Comparison of ENCODE assay signal across 8 mouse cellular contexts in genomic region chr5:115273549-115274135, GRCm38 (mm10). TPM values are rescaled to one million over a fixed set of nuclear protein-coding genes. Genes with fewer than 3 reads are reported as not detected.
A peak's percentile ranks its signal among the peaks of the same experiment; 100 is the strongest.
DNase-seq lines count a peak whose midpoint lies in the region; ATAC-seq and TF ChIP-seq lines count a peak whose summit lies in the region.

No protein-coding gene starts in this region.

- no peaks in the 10 kb centered on the region for H3K27me3 ChIP-seq in heart, embryonic 11.5 days (ENCODE audit: control insufficient read depth, insufficient read depth, low read length)
- no peaks in the 10 kb centered on the region for H3K27me3 ChIP-seq in hindbrain, embryonic 10.5 days (ENCODE audit: insufficient read depth, poor library complexity, severe bottlenecking)
- H3K27me3 ChIP-seq in midbrain, embryonic 10.5 days (ENCODE audit: low read depth, poor library complexity, severe bottlenecking): no peaks in the 10 kb centered on the region

- WGBS in heart, embryonic 11.5 days (ENCODE audit: insufficient replicate concordance): 70% methylated on average over 6 of the region's 6 CpGs
- 74% methylated on average over 6 of the region's 6 CpGs for WGBS in hindbrain, embryonic 10.5 days
- WGBS in midbrain, embryonic 10.5 days: 76% methylated on average over 6 of the region's 6 CpGs

- ATAC-seq in heart, embryonic 11.5 days (replicated peaks; ENCODE audit: insufficient number of reproducible peaks, low FRiP score, low TSS enrichment): no peak
- ATAC-seq in megakaryocyte, adult 5-6 weeks (ENCODE audit: poor library complexity, severe bottlenecking): no peak
- ATAC-seq in activated CD4-positive, CD25-positive, alpha-beta regulatory T cell, adult 4 months: no peak

- peak overlapping the region; percentile 88; the same call in 1 of the 2 replicates for H3K4me2 ChIP-seq in heart, embryonic 11.5 days

- no peaks in the 10 kb centered on the region for H3K9me3 ChIP-seq in heart, embryonic 11.5 days (replicated peaks; ENCODE audit: control insufficient read depth, low read length)
- H3K9me3 ChIP-seq in ES-E14 (ENCODE audit: control insufficient read depth, insufficient read depth, low read depth, low read length): no peaks in the 10 kb centered on the region
- H3K9me3 ChIP-seq in hindbrain, embryonic 10.5 days: no peaks in the 10 kb centered on the region
- no peaks in the 10 kb centered on the region for H3K9me3 ChIP-seq in midbrain, embryonic 10.5 days (replicated peaks)

- intact Hi-C loops in heart, postnatal 14 days (cut with DNase I): no loop called here

- H3K4me1 ChIP-seq in heart, embryonic 11.5 days (ENCODE audit: control insufficient read depth, insufficient read depth, low read length): peaks cover 25% of the 10 kb centered on the region
- H3K4me1 ChIP-seq in ES-E14 (ENCODE audit: control insufficient read depth in 2 of 2, insufficient read depth in 2 of 2, low read length in 2 of 2, poor library complexity in 1 of 2): peaks cover 2 to 10% of the 10 kb centered on the region in 2 experiments
- peaks cover 40% of the 10 kb centered on the region for H3K4me1 ChIP-seq in hindbrain, embryonic 10.5 days (replicated peaks)
- H3K4me1 ChIP-seq in midbrain, embryonic 10.5 days: peaks cover 44% of the 10 kb centered on the region

- H3K4me3 ChIP-seq in heart, embryonic 11.5 days (ENCODE audit: low read depth, low read length): no peak overlapping the region
- peak overlapping the region; percentile 54 to 97 for H3K4me3 ChIP-seq in ES-E14 (ENCODE audit: insufficient read depth in 1 of 2, low read depth in 1 of 2, low read length in 2 of 2, poor library complexity in 1 of 2, severe bottlenecking in 1 of 2)
- peak overlapping the region; percentile 94 for H3K4me3 ChIP-seq in hindbrain, embryonic 10.5 days
- peak overlapping the region; percentile 100; the same call in 1 of the 2 replicates for H3K4me3 ChIP-seq in midbrain, embryonic 10.5 days

- in situ Hi-C loops in ES-E14 (cut with MboI; ENCODE audit: low sequenced_read_pairs in 2 of 2, unreplicated experiment in 2 of 2): no loop called here

- no peaks in the 10 kb centered on the region for H3K36me3 ChIP-seq in heart, embryonic 11.5 days (ENCODE audit: control insufficient read depth, insufficient read depth, low read length)
- H3K36me3 ChIP-seq in ES-E14 (ENCODE audit: control insufficient read depth, insufficient read depth, low read length, poor library complexity, severe bottlenecking): peaks cover 7% of the 10 kb centered on the region
- H3K36me3 ChIP-seq in hindbrain, embryonic 10.5 days: peaks cover 17% of the 10 kb centered on the region
- peaks cover 22% of the 10 kb centered on the region for H3K36me3 ChIP-seq in midbrain, embryonic 10.5 days

- DNase-seq in heart, postnatal 14 days: no peak
- no peak for DNase-seq in ES-E14 (ENCODE audit: low read depth, low spot score)
- DNase-seq in hindbrain, embryonic 10.5 days (ENCODE audit: low spot score): no peak
- DNase-seq in midbrain, embryonic 10.5 days (ENCODE audit: low spot score): no peak
- no peak for DNase-seq in spleen, postnatal 14 days (ENCODE audit: low spot score in 2 of 2)

- peak overlapping the region; percentile 83; the same call in 1 of the 2 replicates for H3K27ac ChIP-seq in heart, embryonic 11.5 days (ENCODE audit: low read depth, low read length)
- H3K27ac ChIP-seq in ES-E14 (ENCODE audit: insufficient read depth, low read depth, low read length, poor library complexity, severe bottlenecking): peak overlapping the region; percentile 82; the same call in 1 of the 2 replicates
- peak overlapping the region; percentile 96 for H3K27ac ChIP-seq in hindbrain, embryonic 10.5 days
- peak overlapping the region; percentile 92 for H3K27ac ChIP-seq in midbrain, embryonic 10.5 days (replicated peaks)

- 0 out of 2 replicates have a peak overlapping the region, but pooled peaks have one; percentile 59 for H3K9ac ChIP-seq in heart, embryonic 11.5 days (ENCODE audit: low read depth, low read length)
- H3K9ac ChIP-seq in ES-E14 (ENCODE audit: insufficient read depth, low read depth, low read length, poor library complexity, severe bottlenecking): peak overlapping the region; percentile 80; the same call in 1 of the 2 replicates

TF ChIP-seq in ES-E14, 5 proteins besides CTCF, POLR2A, EP300 and RAD21:
- TF ChIP-seq CHD2 (IDR thresholded peaks at IDR 0.05; ENCODE audit: low read depth, low read length) (no peak), ZC3H11A (IDR thresholded peaks at IDR 0.05; ENCODE audit: borderline replicate concordance, low read depth, low read length) (no peak), HCFC1 (IDR thresholded peaks at IDR 0.05; ENCODE audit: borderline replicate concordance, insufficient read depth, low read length) (no peak), ZNF384 (IDR thresholded peaks at IDR 0.05; ENCODE audit: low read depth, low read length) (no peak), MAFK (IDR thresholded peaks at IDR 0.05; ENCODE audit: insufficient read depth, low read depth, low read length) (no peak)

RNA-seq across cellular contexts. Expression of gene Rnf10, which starts 0.9 kb away (rescaled TPM):
- 58.0 and 77.3 TPM in 2 replicates for polyA plus RNA-seq in heart, embryonic 11.5 days (2014; fragmentation: Nextera tagmentation; extraction: Ambion mirVana)
- 100 to 1,000 TPM; 389 to 391 TPM for total RNA-seq in heart, postnatal 14 days (2021)
- total RNA-seq in ES-E14 (2012; rRNA removed): 134 and 138 TPM in 2 replicates
- 132 and 172 TPM in 2 replicates for polyA plus RNA-seq in hindbrain, embryonic 10.5 days (2016; fragmentation: Nextera tagmentation; extraction: Ambion mirVana)
- polyA plus RNA-seq in midbrain, embryonic 10.5 days (2016; fragmentation: Nextera tagmentation; extraction: Ambion mirVana): 133 and 134 TPM in 2 replicates
- 50.9 and 55.4 TPM in 2 replicates for total RNA-seq in megakaryocyte, adult 5-6 weeks (2015)
- total RNA-seq in megakaryocyte, adult 5-6 weeks (2017): 55.9 and 78.3 TPM in 2 replicates
- polyA plus RNA-seq in activated CD4-positive, CD25-positive, alpha-beta regulatory T cell, adult 4 months (2017; shearing (Covaris generic)): 10 to 100 TPM; 30.8 to 33.1 TPM

RNA-seq across cellular contexts. Expression of gene Coq5, which starts 5.8 kb away (rescaled TPM):
- 79.6 and 81.8 TPM in 2 replicates for polyA plus RNA-seq in heart, embryonic 11.5 days (2014; fragmentation: Nextera tagmentation; extraction: Ambion mirVana)
- total RNA-seq in heart, postnatal 14 days (2021): 100 to 1,000 TPM; 143 to 157 TPM
- total RNA-seq in ES-E14 (2012; rRNA removed): 28.3 and 34.8 TPM in 2 replicates
- 49.6 and 55.1 TPM in 2 replicates for polyA plus RNA-seq in hindbrain, embryonic 10.5 days (2016; fragmentation: Nextera tagmentation; extraction: Ambion mirVana)
- polyA plus RNA-seq in midbrain, embryonic 10.5 days (2016; fragmentation: Nextera tagmentation; extraction: Ambion mirVana): 57.3 and 61.1 TPM in 2 replicates
- 8.7 and 10.9 TPM in 2 replicates for total RNA-seq in megakaryocyte, adult 5-6 weeks (2015)
- 27.3 and 27.8 TPM in 2 replicates for total RNA-seq in megakaryocyte, adult 5-6 weeks (2017)
- 10 to 100 TPM; 27.2 to 34.4 TPM for polyA plus RNA-seq in activated CD4-positive, CD25-positive, alpha-beta regulatory T cell, adult 4 months (2017; shearing (Covaris generic))

RNA-seq across cellular contexts. Expression of gene Dynll1, which starts 27.2 kb away (rescaled TPM):
- 1,523 and 1,540 TPM in 2 replicates for polyA plus RNA-seq in heart, embryonic 11.5 days (2014; fragmentation: Nextera tagmentation; extraction: Ambion mirVana)
- total RNA-seq in heart, postnatal 14 days (2021): 100 to 1,000 TPM; 135 to 185 TPM
- 575 and 753 TPM in 2 replicates for total RNA-seq in ES-E14 (2012; rRNA removed)
- 1,684 and 1,740 TPM in 2 replicates for polyA plus RNA-seq in hindbrain, embryonic 10.5 days (2016; fragmentation: Nextera tagmentation; extraction: Ambion mirVana)
- polyA plus RNA-seq in midbrain, embryonic 10.5 days (2016; fragmentation: Nextera tagmentation; extraction: Ambion mirVana): 1,606 and 1,767 TPM in 2 replicates
- total RNA-seq in megakaryocyte, adult 5-6 weeks (2015): 646 and 659 TPM in 2 replicates
- 318 and 344 TPM in 2 replicates for total RNA-seq in megakaryocyte, adult 5-6 weeks (2017)
- polyA plus RNA-seq in activated CD4-positive, CD25-positive, alpha-beta regulatory T cell, adult 4 months (2017; shearing (Covaris generic)): 100 to 1,000 TPM; 459 to 496 TPM

RNA-seq across cellular contexts. Expression of gene Pop5, which starts 38.0 kb away (rescaled TPM):
- 86.9 and 90.6 TPM in 2 replicates for polyA plus RNA-seq in heart, embryonic 11.5 days (2014; fragmentation: Nextera tagmentation; extraction: Ambion mirVana)
- total RNA-seq in heart, postnatal 14 days (2021): 10 to 100 TPM; 27.6 to 29.8 TPM
- total RNA-seq in ES-E14 (2012; rRNA removed): 155 and 174 TPM in 2 replicates
- 104 and 114 TPM in 2 replicates for polyA plus RNA-seq in hindbrain, embryonic 10.5 days (2016; fragmentation: Nextera tagmentation; extraction: Ambion mirVana)
- 104 and 113 TPM in 2 replicates for polyA plus RNA-seq in midbrain, embryonic 10.5 days (2016; fragmentation: Nextera tagmentation; extraction: Ambion mirVana)
- 61.7 and 74.6 TPM in 2 replicates for total RNA-seq in megakaryocyte, adult 5-6 weeks (2015)
- 30.9 and 81.2 TPM in 2 replicates for total RNA-seq in megakaryocyte, adult 5-6 weeks (2017)
- polyA plus RNA-seq in activated CD4-positive, CD25-positive, alpha-beta regulatory T cell, adult 4 months (2017; shearing (Covaris generic)): 100 to 1,000 TPM; 122 to 135 TPM

RNA-seq across cellular contexts. Expression of gene Srsf9, which starts 53.3 kb away (rescaled TPM):
- polyA plus RNA-seq in heart, embryonic 11.5 days (2014; fragmentation: Nextera tagmentation; extraction: Ambion mirVana): 140 and 149 TPM in 2 replicates
- total RNA-seq in heart, postnatal 14 days (2021): 10 to 100 TPM; 26.3 to 26.9 TPM
- 42.6 and 57.2 TPM in 2 replicates for total RNA-seq in ES-E14 (2012; rRNA removed)
- 383 and 387 TPM in 2 replicates for polyA plus RNA-seq in hindbrain, embryonic 10.5 days (2016; fragmentation: Nextera tagmentation; extraction: Ambion mirVana)
- 396 and 421 TPM in 2 replicates for polyA plus RNA-seq in midbrain, embryonic 10.5 days (2016; fragmentation: Nextera tagmentation; extraction: Ambion mirVana)
- 79.1 and 98.4 TPM in 2 replicates for total RNA-seq in megakaryocyte, adult 5-6 weeks (2015)
- 126 and 130 TPM in 2 replicates for total RNA-seq in megakaryocyte, adult 5-6 weeks (2017)
- polyA plus RNA-seq in activated CD4-positive, CD25-positive, alpha-beta regulatory T cell, adult 4 months (2017; shearing (Covaris generic)): 10 to 100 TPM; 17.9 to 23.8 TPM
